In genomic region chr2:153561564-153561963, GRCm38 (mm10) we compare ENCODE assay signal across 8 mouse cellular contexts. TPM values are rescaled to one million over a fixed set of nuclear protein-coding genes. Genes with fewer than 3 reads are reported as not detected.
A peak's percentile ranks its signal among the peaks of the same experiment; 100 is the strongest.
DNase-seq lines count a peak whose midpoint lies in the region; ATAC-seq and TF ChIP-seq lines count a peak whose summit lies in the region.

No protein-coding gene starts in this region.

- TF ChIP-seq EP300 in stomach, postnatal 0 days (optimal IDR thresholded peaks at IDR 0.05) = no peak

- 47% methylated on average over 5 of the region's 5 CpGs for WGBS in forebrain, embryonic 15.5 days
- WGBS in liver, embryonic 13.5 days (ENCODE audit: insufficient replicate concordance) = 2% methylated on average over 5 of the region's 5 CpGs
- 45% methylated on average over 5 of the region's 5 CpGs for WGBS in stomach, postnatal 0 days

- no peaks in the 10 kb centered on the region for H3K27me3 ChIP-seq in forebrain, embryonic 15.5 days
- no peaks in the 10 kb centered on the region for H3K27me3 ChIP-seq in liver, embryonic 13.5 days
- H3K27me3 ChIP-seq in stomach, postnatal 0 days (ENCODE audit: control insufficient read depth, insufficient read depth, low read length) = no peaks in the 10 kb centered on the region

- H3K36me3 ChIP-seq in forebrain, embryonic 15.5 days = no peaks in the 10 kb centered on the region
- H3K36me3 ChIP-seq in liver, embryonic 13.5 days = no peaks in the 10 kb centered on the region
- H3K36me3 ChIP-seq in stomach, postnatal 0 days (ENCODE audit: control insufficient read depth, insufficient read depth, low read length) = no peaks in the 10 kb centered on the region

- peak; percentile 73 for DNase-seq in testis, postnatal 14 days (ENCODE audit: low spot score)
- DNase-seq in testis, postnatal 10 days (ENCODE audit: low spot score) = no peak
- DNase-seq in liver, embryonic 13.5 days = no peak
- DNase-seq in stomach, postnatal 0 days (ENCODE audit: low spot score) = no peak
- no peak for DNase-seq in gastrocnemius, postnatal 25 days
- no peak for DNase-seq in layer of hippocampus, adult 9-11 months
- DNase-seq in frontal cortex, postnatal 25 days (ENCODE audit: low spot score in 2 of 2) = no peak

- no peak overlapping the region for H3K9ac ChIP-seq in forebrain, embryonic 15.5 days (replicated peaks)
- peak overlapping the region; percentile 72 for H3K9ac ChIP-seq in liver, embryonic 13.5 days
- no peak overlapping the region for H3K9ac ChIP-seq in stomach, postnatal 0 days (ENCODE audit: low read length)

- no peak for ATAC-seq in forebrain, embryonic 15.5 days (replicated peaks)
- peak; percentile 50 for ATAC-seq in liver, embryonic 13.5 days (ENCODE audit: low read depth)
- no peak for ATAC-seq in stomach, postnatal 0 days (ENCODE audit: low FRiP score, low TSS enrichment)

- H3K9me3 ChIP-seq in forebrain, embryonic 15.5 days = no peaks in the 10 kb centered on the region
- no peaks in the 10 kb centered on the region for H3K9me3 ChIP-seq in liver, embryonic 13.5 days (replicated peaks)
- no peaks in the 10 kb centered on the region for H3K9me3 ChIP-seq in stomach, postnatal 0 days (ENCODE audit: control insufficient read depth, low read length)

- H3K4me3 ChIP-seq in forebrain, embryonic 15.5 days = no peak overlapping the region
- peak overlapping the region; percentile 39 for H3K4me3 ChIP-seq in liver, embryonic 13.5 days (replicated peaks)
- H3K4me3 ChIP-seq in stomach, postnatal 0 days (ENCODE audit: low read depth, low read length) = no peak overlapping the region

- no peak for TF ChIP-seq CTCF in stomach, postnatal 0 days (IDR thresholded peaks at IDR 0.05; ENCODE audit: low read depth)

- peaks cover 26% of the 10 kb centered on the region for H3K4me1 ChIP-seq in forebrain, embryonic 15.5 days
- H3K4me1 ChIP-seq in liver, embryonic 13.5 days (replicated peaks) = peaks cover 76% of the 10 kb centered on the region
- H3K4me1 ChIP-seq in stomach, postnatal 0 days (replicated peaks; ENCODE audit: control insufficient read depth, insufficient read depth) = peaks cover 11% of the 10 kb centered on the region

- H3K4me2 ChIP-seq in forebrain, embryonic 15.5 days (replicated peaks) = no peak overlapping the region
- peak overlapping the region; percentile 75 for H3K4me2 ChIP-seq in liver, embryonic 13.5 days
- no peak overlapping the region for H3K4me2 ChIP-seq in stomach, postnatal 0 days (replicated peaks; ENCODE audit: low read depth)

- peak overlapping the region; percentile 58 for H3K27ac ChIP-seq in forebrain, embryonic 15.5 days (replicated peaks)
- peak overlapping the region; percentile 84 for H3K27ac ChIP-seq in liver, embryonic 13.5 days
- H3K27ac ChIP-seq in stomach, postnatal 0 days (replicated peaks) = 0 out of 2 replicates have a peak overlapping the region, but pooled peaks have one; percentile 18

RNA-seq across cellular contexts. Expression of gene Nol4l, which starts 31.8 kb away (rescaled TPM):
- 44.1 and 44.8 TPM in 2 replicates for polyA plus RNA-seq in forebrain, embryonic 15.5 days (2015; fragmentation: Nextera tagmentation; extraction: Ambion mirVana)
- 5.3 and 5.4 TPM in 2 replicates for polyA plus RNA-seq in liver, embryonic 13.5 days (2015; fragmentation: Nextera tagmentation; extraction: Ambion mirVana)
- 4.4 and 4.8 TPM in 2 replicates for polyA plus RNA-seq in stomach, postnatal 0 days (2015; fragmentation: Nextera tagmentation; extraction: Ambion mirVana)
- total RNA-seq in gastrocnemius, postnatal 25 days (2021) = 1 to 10 TPM; 1.4 to 1.6 TPM

Comparison
In these comparisons a context has a peak if more than half of its experiments do, and no peak if none do; other contexts are left out.
1. H3K27ac ChIP-seq: peak in every context shown above with its lines; median percentile 84 in liver, embryonic 13.5 days; 58 in forebrain, embryonic 15.5 days; 18 in stomach, postnatal 0 days.